Mouse (Mus musculus): ENCODE measurements around the gene Rsph9.

The Rsph9 gene

DNA sequence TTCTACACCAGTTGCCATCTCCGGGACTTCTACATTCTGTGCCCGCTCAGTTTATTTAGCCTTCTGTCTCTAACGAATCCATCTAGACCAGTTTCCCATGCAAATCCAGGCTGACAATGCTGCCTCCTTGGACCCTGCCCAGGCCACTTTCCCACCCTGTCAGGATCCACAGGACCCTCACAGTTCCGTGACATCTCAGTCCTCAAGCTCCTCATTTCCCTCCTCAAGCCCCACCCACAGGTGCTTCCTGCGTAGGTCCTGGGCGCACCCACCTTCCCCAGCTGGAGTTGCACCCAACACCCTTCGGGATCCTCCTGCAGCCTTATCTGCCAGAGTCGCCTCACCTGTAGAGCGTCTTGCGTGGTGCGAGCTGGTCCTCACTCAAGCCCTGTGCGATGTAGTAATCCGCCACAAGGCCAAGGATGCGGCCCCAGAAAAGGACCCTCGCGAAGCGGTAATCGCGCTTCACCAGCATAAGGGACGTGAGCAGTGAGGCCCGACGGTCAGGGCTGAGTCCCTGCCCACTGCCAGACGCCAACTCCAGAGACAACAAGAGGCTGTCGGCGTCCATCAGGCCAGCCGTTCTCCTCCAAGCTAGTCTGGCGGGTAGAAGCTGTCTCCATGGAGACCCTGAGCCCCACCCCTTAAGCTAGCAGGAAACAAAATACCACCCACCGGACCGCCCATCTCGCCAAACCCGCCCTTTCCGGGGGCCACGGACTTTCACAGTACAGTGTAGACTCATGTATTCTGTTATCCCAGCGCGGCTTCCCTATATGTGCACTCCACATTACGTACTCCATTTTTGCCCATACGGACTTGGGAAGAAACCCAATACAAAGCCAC, at the start of gene Rsph9:
Rsph9 (minus strand) TSS at position 639 of the 846 bp plus-strand sequence.
- WGBS, result 4% methylated on average over 37 of the region's 37 CpGs

- WGBS, result 85% methylated on average over 2 of the region's 2 CpGs
These were observed 44.8 kb upstream of the Rsph9 start for GRCm38 (mm10) chr17:46188829-46189228.

DNA sequence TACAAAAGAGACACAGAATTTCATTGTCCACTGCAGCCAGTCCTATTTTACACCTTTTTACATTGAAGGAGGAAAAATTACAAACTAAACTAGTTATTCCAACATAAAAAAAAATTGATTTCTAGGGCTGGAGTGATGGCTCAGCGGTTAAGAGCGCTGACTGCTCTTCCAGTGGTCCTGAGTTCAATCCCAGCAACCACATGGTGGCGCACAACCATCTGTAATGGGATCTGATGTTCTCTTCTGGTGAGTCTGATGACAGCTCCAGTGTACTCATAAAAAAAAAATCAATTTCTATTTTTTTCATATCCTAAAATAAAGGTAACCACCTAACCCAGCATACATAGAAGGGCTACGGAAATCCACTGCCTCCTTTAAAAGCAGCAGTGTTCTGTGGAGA, 38.3 kb upstream of the Rsph9 start:
- 80% methylated on average over 4 of the region's 4 CpGs for WGBS

- WGBS, result 74% methylated on average over 3 of the region's 3 CpGs
These were observed 26.5 kb upstream of the Rsph9 start for GRCm38 (mm10) chr17:46170538-46170937.

- 70% methylated on average over 5 of the region's 5 CpGs for WGBS
These were observed 24.8 kb upstream of the Rsph9 start for GRCm38 (mm10) chr17:46168768-46169167.

GRCm38 (mm10) chr17:46168318-46168717, 24.3 kb upstream of the Rsph9 start:
- 32% methylated on average over 5 of the region's 5 CpGs for WGBS

DNA sequence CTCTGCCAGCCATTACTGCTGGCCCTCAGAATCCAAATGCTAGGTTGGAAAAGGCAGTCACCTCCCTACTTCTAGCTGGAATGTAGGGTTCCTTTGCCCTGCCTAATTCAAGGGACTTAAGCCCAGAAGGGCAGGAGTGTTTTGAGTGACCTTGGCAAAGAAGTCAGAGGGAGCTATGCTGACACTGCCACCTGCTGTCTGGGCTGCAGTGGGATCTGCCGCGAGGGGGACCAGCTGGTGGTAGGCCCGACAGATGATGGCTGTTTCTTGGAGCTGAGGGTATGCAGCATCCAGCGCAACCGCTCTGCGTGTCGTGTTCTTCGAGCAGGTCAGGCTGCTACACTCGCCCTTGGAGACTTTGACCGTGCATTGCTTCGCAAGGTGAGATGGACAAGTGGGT, 23.0 kb upstream of the Rsph9 start:
- WGBS, result 76% methylated on average over 11 of the region's 11 CpGs

DNA sequence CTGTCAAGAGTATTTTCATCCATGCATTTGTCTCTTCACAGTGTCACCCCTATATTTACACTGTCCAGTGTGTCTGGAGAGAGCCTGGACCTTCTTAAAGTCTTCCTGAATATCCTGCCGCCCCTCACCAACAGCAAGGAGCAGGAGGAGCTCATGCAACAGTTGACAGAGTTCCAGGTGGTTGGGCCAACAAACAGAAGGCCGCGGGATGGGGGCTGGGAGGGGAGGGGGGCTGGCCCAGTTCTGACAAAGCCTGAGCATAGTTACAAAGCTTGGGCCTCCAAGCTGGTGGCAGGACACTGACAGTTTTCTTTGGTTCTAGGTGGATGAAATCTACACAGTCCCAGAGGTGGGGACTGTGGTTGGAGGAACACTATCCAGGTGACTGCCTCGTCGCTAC, 22.3 kb upstream of the Rsph9 start:
- WGBS, result 61% methylated on average over 5 of the region's 5 CpGs

DNA sequence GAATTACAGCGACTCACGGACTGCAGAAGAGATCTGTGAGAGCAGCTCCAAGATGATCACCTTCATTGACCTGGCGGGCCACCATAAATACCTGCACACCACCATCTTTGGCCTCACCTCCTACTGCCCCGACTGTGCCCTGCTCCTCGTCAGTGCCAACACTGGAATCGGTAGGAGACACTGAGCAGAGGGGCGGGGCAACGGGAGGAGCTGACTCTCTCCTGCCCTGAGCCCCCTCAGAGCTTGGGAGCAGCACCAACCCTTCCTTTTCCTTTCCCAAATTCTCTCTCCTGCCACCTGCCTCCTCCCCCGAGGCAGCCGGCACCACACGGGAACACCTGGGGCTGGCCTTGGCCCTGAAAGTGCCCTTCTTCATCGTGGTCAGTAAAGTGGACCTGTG, 21.4 kb upstream of the Rsph9 start:
- 78% methylated on average over 12 of the region's 12 CpGs for WGBS

DNA sequence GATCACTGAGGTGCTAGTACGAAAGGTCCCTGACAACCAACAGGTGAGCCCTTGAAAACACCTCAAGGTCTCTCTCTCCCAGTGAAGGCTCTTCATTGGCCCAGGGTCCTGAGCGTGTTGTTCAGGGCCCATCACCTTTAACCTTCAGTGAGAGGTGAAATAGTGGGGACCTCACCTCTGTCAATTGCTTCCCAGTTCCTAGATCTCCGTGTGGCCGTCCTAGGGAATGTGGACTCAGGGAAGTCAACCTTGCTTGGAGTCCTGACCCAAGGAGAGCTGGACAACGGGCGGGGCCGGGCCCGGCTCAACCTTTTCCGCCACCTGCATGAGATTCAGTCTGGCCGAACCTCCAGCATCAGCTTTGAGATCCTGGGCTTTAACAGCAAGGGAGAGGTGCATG, 20.8 kb upstream of the Rsph9 start:
- 95% methylated on average over 10 of the region's 10 CpGs for WGBS

DNA sequence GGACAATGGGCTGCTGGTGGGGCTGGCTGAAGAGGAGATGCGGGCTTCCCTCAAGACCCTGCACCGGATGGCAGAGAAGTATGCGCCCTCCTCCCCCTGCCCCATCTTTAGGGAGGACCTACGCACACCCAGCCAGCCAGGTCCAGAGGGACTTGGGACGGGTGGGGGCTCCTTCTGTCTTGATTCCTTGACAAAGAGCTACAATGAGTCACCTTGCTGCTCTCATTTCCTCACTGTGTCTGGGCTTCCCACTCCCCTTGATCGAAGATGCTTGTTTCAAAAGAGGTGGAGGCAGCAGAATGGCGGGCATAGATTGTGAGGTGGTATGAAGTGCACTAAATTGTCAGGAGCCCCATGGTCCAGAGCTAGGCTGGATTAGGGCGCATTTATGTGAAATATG, 20.3 kb upstream of the Rsph9 start:
- 89% methylated on average over 8 of the region's 8 CpGs for WGBS

GRCm38 (mm10) chr17:46162951-46163421, 19.0 kb upstream of the Rsph9 start:
- WGBS, result 57% methylated on average over 9 of the region's 9 CpGs

DNA sequence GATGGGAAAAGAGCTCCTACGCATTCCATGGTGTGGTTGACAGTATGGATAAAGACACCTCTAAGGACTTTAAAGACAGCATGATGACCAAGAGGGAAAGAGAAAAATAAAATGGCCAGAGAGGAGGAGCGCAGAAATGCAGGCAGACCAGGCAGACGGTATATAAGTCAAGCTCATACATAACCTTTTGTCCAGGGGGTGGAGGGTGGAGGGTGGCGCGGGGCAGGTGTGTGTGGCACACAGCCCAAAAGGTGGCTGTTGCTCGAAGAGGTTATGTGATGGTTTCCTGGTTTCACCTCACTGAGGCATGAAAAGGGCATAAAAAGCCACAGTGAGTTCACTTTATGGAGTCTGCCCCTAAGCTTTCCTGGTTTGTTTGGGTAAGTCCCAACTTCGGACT, 18.5 kb upstream of the Rsph9 start:
- WGBS, result 90% methylated on average over 7 of the region's 7 CpGs

DNA sequence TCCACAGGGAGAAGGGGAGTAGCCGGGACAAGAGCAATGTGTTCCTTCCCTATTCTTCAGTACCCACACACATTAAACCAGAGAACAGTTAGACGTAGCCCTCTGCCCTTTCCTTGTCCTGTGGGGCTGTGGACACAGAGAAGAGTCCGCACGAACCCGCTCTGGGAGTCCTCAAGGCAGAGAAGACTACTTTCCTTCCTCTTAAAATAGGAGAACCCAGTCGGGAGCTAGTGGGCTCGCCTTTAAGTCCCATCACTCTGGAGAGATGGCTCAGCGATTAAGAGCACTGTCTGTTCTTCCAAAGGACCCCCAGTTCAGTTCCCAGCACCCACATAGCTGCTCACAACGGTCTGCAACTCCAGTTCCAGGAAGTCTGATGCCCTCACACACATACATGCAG, 17.7 kb upstream of the Rsph9 start:
- WGBS, result 45% methylated on average over 9 of the region's 9 CpGs

GRCm38 (mm10) chr17:46161179-46161578, 17.2 kb upstream of the Rsph9 start:
- 2% methylated on average over 19 of the region's 19 CpGs for WGBS

DNA sequence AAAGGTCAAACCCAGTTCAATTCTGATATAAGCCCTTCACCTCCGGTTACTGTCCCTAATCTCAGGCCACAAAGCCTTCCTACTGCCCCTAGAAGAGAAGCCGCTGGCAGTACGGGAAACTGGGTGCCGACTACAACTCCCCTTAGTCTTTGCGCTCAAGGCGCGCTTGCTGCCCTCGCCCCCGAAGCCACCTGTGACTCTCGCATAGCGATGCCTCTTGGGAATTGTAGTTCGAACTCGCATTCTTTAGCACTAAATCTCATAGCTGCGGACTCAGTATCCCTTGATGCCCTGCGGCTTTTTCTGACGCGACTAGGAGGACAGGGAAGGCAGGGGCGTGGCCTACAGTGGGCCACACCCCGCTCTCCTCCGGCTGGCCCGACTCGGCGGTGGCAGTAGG, 16.7 kb upstream of the Rsph9 start, which contains the start of gene Gtpbp2:
Gtpbp2 (plus strand) TSS at position 347 of the 400 bp plus-strand sequence.
- WGBS, result under 1% methylated on average over 23 of the region's 23 CpGs

GRCm38 (mm10) chr17:46160090-46160662, 16.2 kb upstream of the Rsph9 start:
- under 1% methylated on average over 16 of the region's 16 CpGs for WGBS

DNA sequence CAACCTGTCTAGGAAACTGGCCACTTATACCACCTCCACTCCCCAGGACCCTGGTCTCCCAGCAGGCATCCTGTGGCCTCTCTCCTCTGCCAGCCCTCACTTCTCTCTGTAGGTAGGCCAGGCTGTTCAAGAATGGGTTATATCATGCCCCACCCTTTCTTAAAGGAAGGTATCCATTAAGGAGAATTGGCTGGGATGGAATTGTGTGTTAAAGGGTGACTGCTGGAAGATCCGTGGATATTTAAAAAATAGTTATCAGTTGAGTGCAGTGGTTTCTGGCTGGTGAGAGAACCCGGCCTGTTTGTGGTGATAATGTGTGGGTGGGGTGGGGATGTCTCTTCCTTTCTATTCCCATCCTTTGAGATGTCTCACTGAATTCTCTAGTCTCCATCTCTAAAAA, 15.2 kb upstream of the Rsph9 start:
- 36% methylated on average over 2 of the region's 2 CpGs for WGBS

GRCm38 (mm10) chr17:46157131-46157530, 13.1 kb upstream of the Rsph9 start:
- 88% methylated on average over 8 of the region's 8 CpGs for WGBS

- 84% methylated on average over 5 of the region's 5 CpGs for WGBS
These were observed 12.7 kb upstream of the Rsph9 start for GRCm38 (mm10) chr17:46156680-46157079.

DNA sequence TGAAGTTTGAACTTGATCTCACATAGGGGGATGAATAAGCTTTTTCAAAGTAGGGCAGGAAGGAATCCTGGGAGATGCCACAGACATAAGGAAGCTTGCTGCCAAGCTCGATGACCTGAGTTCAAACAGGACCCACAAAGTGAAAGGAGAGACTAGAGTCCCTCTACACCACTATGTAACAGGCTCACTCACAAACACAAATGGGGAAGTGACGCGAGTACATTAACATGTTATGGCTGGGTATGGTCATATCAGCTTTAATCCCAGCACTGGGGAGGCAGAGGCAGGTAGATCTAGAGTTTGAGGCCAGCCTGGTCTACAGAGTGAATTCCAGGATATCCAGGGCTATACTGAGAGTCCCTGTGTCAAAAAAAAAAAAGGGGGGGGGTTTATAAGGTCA, 10.3 kb upstream of the Rsph9 start:
- WGBS, result 93% methylated on average over 3 of the region's 3 CpGs

DNA sequence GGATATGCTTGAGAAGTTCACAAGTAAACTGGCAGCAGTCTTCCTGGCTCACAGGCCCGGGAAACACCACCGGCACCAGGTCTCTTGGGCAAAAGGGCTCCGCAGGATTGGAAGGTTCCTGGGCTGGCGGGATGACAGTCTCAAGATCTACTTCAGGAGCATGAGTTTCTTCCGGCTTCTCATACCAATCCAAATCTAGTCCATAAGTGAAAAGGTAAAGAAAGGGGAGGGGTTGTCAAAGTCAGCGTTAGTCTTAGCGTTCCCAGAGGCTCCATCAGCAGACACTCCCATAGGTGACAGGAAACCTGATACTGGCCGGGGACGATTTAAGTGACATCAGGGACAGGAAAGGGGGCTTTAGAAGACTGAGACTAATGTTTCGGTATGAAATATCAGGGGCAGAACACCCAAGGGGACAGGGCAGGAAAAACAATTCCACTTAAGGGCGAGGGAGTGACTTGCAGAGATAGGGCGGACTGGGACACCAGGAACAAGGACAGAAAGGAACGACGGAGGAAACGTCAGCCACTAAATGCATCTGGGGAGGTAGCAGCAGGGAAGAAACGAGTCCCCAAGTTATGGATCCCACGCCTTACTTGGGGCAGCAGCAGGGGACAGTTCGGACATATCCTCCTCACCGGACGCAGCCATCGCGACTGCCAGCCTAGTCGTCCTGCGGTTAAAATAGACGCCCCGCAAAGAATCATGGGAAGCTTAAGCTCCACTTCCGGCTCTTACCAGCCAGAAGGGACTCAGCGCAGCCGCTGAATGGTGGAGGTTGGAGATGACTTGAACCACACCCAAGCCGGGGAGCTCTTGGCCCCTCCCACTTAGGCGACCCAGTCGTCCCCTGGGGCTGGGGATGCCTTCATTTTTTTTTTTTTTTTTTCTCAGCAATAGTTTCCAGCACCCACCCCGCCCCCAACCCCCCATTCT, 9.1 kb upstream of the Rsph9 start, which contains the start of gene Mad2l1bp:
Mad2l1bp (minus strand) TSS at position 707 of the 936 bp plus-strand sequence.
- WGBS, result 4% methylated on average over 33 of the region's 33 CpGs

Data from cerebral cortex, adult 2 months (tissue).